Mouse (Mus musculus) liver, postnatal 0 days (tissue): Measurements from ENCODE around the gene Higd1a. TPM values are rescaled to one million over a fixed set of nuclear protein-coding genes. Genes with fewer than 3 reads are reported as not detected.

Source experiments
- ATAC-seq: fragments of 200-750 bp; cut with Nextera tagmentation; 2 replicates; pipeline ENCODE4 v1.8.0; 2017; ENCODE audit warnings: mild to moderate bottlenecking, moderate library complexity
- DNase-seq: peaks from one replicate; pipeline ENCODE4 v3.0.0-alpha.2; 2016
- H3K27ac ChIP-seq: fragments of 300-500 bp; sonication (generic); 2 replicates; pipeline ENCODE4 v1.5.1; 2014; ENCODE audit warnings: antibody characterized with exemption, moderate library complexity, mild to moderate bottlenecking, low read depth
- H3K27me3 ChIP-seq: fragments of 300-500 bp; sonication (generic); 2 replicates; pipeline ENCODE4 v1.6.1; 2014; ENCODE audit warnings: low read length, control low read depth, mixed read lengths; ENCODE audit not compliant: insufficient read depth
- H3K36me3 ChIP-seq: fragments of 300-500 bp; sonication (generic); replicated peaks from 2 replicates; pipeline ENCODE4 v1.6.1; 2014; ENCODE audit warnings: mild to moderate bottlenecking, control low read depth, low read length, moderate library complexity, mixed read lengths; ENCODE audit not compliant: insufficient read depth
- H3K4me1 ChIP-seq: fragments of 300-500 bp; sonication (generic); 2 replicates; pipeline ENCODE4 v1.6.1; 2014; ENCODE audit warnings: antibody characterized with exemption, mild to moderate bottlenecking, control low read depth; ENCODE audit not compliant: insufficient read depth
- H3K4me2 ChIP-seq: fragments of 300-500 bp; sonication (generic); 2 replicates; pipeline ENCODE4 v1.6.1; 2014; ENCODE audit warnings: low read depth, mild to moderate bottlenecking, low read length, moderate library complexity, mixed read lengths
- H3K4me3 ChIP-seq: fragments of 300-500 bp; sonication (generic); 2 replicates; pipeline ENCODE4 v1.5.1; 2014; ENCODE audit warnings: low read depth, low read length
- H3K9ac ChIP-seq: fragments of 300-500 bp; sonication (generic); replicated peaks from 2 replicates; pipeline ENCODE4 v1.6.1; 2014; ENCODE audit warnings: mild to moderate bottlenecking, moderate library complexity
- H3K9me3 ChIP-seq: fragments of 300-500 bp; sonication (generic); 2 replicates; pipeline ENCODE4 v1.6.1; 2016; ENCODE audit warnings: mild to moderate bottlenecking, control low read depth, low read length, mixed read lengths
- CTCF ChIP-seq: sonication (generic); IDR thresholded peaks from 2 replicates; pipeline ENCODE4 v1.5.1; 2016; ENCODE audit warnings: antibody characterized with exemption, low read depth
- EP300 ChIP-seq: IDR thresholded peaks from 2 replicates; pipeline ENCODE4 v1.6.1; 2016; ENCODE audit warnings: antibody characterized with exemption, low read depth, mild to moderate bottlenecking
- WGBS: fragments of 180-500 bp; shearing (Covaris S2); extraction: QIAGEN DNeasy Blood & Tissue Kit; methylation state at CpG from one replicate; pipeline ENCODE4 v1.1.7; 2014; ENCODE audit not compliant: insufficient replicate concordance; 5-methylcytosine and 5-hydroxymethylcytosine counted together
- polyA plus RNA-seq: library from polyadenylated mRNA; unstranded; fragments of >200 nt; fragmentation: Nextera tagmentation; extraction: Ambion mirVana; gene quantifications from 2 replicates; pipeline ENCODE4 v1.2.1, GENCODE M21; 2015

Higd1a gene
- polyA plus RNA-seq, result 126 and 134 TPM in 2 replicates

DNA sequence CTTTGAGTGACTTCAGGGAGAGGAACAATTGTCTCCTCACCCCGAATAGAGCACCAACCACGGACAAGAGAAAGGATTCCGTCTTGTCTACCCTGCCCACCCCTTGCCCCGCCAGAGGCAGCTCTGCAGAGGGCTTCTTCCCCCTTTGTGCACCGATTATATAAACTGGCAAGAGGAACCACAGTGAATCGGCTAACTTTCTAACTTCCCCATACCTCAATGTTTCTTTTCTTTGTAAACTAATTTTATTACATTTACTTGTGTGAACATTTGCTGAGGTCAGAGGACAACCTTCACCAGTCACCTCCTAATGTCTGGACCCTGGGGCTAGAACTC is at the start of gene Higd1a:
Gene Higd1a (minus strand): TSS at position 210 of the 336 bp plus-strand sequence.
- DNase-seq (no peak), ATAC-seq (no peak; the same call in 1 of the 2 replicates)
- peak within 1 kb of the TSS; percentile 97 for H3K4me2 ChIP-seq
- peaks cover 29% of the 10 kb centered on the region for H3K4me1 ChIP-seq
- H3K9me3 ChIP-seq, result no peaks in the 10 kb centered on the region
- H3K4me3 ChIP-seq, result peak within 1 kb of the TSS; percentile 93
- H3K27ac ChIP-seq, result peak within 1 kb of the TSS; percentile 96
- no peaks in the 10 kb centered on the region for H3K27me3 ChIP-seq
- 4% methylated on average over 6 of the region's 6 CpGs for WGBS
- TF ChIP-seq EP300 (no peak), CTCF (no peak)
- H3K9ac ChIP-seq, result peak within 1 kb of the TSS; percentile 96
- 0 out of 2 replicates have a peak, but pooled peaks cover 3% of the 10 kb centered on the region for H3K36me3 ChIP-seq

DNA sequence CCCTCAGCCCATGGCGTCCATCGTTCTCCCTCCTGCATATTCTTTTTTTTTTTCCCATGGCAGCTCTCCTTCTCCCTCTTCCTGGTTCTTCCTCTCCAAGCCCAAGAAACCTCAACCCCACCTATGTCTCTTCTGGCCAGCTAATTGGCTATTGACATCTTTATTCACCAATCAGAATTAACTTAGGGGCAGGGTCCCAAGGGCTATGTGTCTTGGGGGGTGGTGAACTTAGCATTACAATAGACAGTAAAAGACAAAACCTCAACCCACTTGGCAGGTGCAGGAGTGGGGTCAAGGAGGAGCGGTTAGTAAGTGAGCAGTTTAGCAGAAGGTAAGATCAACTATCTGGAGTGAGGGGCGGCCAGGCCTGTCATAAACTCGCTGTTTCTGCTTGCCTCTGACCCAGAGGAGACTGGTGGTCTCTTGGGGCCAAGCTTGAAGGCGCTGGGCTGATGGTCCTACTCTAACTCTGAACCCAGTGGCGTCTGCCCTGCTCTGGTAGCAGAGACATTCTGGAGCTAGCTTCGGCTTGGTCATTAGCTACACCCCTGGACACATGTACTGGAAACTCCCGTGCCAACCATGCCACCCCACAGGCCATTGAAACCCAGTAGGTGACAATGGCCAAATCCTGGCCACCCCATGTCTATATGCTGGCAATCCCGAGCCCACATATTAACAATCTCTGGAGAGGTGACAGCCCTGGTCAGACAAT is 49.4 kb upstream of the Higd1a start:
- TF ChIP-seq EP300, result no peak
- no peak for TF ChIP-seq CTCF
- H3K27me3 ChIP-seq, result no peaks in the 10 kb centered on the region
- DNase-seq, result no peak

DNA sequence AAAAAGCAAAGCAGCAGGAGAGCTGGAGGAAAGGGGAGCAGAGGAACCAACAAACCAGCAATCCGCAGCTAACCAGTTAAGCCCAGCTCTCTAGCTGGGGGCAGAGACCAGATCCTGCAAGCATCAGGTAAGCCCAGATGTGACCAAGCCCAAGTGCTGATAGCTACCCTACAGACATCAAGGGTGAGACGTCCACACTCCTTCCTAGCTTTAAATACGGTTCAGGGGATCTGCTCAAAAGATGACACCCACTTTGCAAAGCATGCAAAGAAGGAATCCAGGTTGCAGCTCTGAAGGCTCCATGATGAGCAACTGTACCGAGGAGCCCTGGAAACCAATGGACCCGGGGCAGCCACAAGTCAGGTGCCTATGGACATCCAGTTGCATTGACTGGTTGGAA is 48.3 kb upstream of the Higd1a start:
- peak overlapping the region; percentile 75 for H3K27ac ChIP-seq
- no peak overlapping the region for H3K4me3 ChIP-seq
- H3K9me3 ChIP-seq, result no peaks in the 10 kb centered on the region
- no peaks in the 10 kb centered on the region for H3K27me3 ChIP-seq
- no peak for TF ChIP-seq EP300
- TF ChIP-seq CTCF, result no peak
- ATAC-seq (no peak), DNase-seq (no peak)
- WGBS, result 77% methylated on average over 5 of the region's 5 CpGs
- no peak overlapping the region for H3K9ac ChIP-seq
- no peak overlapping the region for H3K4me2 ChIP-seq
- peaks cover 22% of the 10 kb centered on the region for H3K4me1 ChIP-seq
- H3K36me3 ChIP-seq, result no peaks in the 10 kb centered on the region

More for the DNA sequence above, 49.4 kb upstream of the Higd1a start:
- WGBS, result 76% methylated on average over 10 of the region's 10 CpGs
- ATAC-seq, result no peak
- no peak overlapping the region for H3K9ac ChIP-seq
- H3K4me3 ChIP-seq, result no peak overlapping the region
- no peaks in the 10 kb centered on the region for H3K36me3 ChIP-seq
- H3K9me3 ChIP-seq, result no peaks in the 10 kb centered on the region
- H3K4me2 ChIP-seq, result no peak overlapping the region
- peaks cover 26% of the 10 kb centered on the region for H3K4me1 ChIP-seq
- H3K27ac ChIP-seq, result no peak overlapping the region

DNA sequence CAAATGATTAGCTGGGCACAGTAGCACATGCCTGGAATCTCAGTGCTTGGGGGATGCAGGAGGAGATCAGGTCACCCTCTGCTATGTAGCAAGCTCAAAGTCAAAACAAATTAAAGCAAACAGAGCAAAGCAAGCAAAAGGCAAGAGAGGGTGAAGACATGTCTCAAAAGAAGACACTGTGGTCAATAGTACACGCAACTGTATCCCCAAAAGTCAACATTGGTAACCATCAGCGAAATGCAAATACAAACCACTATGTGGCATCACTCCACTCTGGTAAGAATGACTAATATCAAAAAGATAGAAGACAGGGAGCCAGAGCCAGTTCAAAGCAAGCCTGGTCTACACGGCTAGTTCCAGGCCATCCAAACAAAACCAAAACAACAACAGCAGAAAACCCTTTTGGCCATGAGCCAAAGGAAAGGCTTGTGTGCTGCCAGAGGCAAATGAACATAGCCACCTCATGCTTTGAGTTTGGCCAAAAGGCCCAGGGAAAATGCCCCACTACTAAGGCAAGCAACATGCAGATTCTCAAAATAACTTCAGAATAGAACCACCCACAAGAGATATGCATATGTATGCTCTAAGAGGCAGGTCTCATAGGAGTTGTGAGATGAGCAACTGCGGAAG is 47.5 kb upstream of the Higd1a start:
- Histone ChIP-seq H3K9me3 (no peaks in the 10 kb centered on the region), H3K27ac (peak overlapping the region; percentile 84), H3K36me3 (no peaks in the 10 kb centered on the region), H3K4me3 (no peak overlapping the region), H3K9ac (no peak overlapping the region), H3K4me1 (peaks cover 21% of the 10 kb centered on the region), H3K4me2 (no peak overlapping the region), H3K27me3 (no peaks in the 10 kb centered on the region)
- DNase-seq, result no peak
- TF ChIP-seq EP300, result peak; percentile 62
- TF ChIP-seq CTCF, result 0 out of 2 replicates have a peak, but pooled peaks have one; percentile 24
- 55% methylated on average over 4 of the region's 4 CpGs for WGBS
- peak; percentile 79 for ATAC-seq

DNA sequence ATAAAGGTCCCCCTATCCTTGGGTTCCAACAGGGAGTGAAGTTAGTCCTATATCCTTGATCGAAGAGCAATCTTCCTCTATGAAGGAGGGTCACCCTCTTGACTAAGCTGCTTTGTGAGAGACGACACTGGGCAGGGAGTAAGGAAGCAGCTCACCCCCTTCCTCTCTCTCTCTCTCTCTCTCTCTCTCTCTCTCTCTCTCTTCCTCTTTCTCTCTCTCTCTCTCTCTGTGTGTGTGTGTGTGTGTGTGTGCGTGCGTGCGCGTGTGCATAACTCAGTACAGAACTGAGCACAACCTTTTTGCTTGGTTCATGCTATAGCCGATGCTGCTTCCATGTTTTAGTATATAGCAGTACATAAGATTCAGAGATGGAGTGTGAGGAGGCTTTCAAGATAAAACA is 46.8 kb upstream of the Higd1a start:
- ATAC-seq, result no peak
- WGBS, result 72% methylated on average over 7 of the region's 7 CpGs
- H3K4me2 ChIP-seq, result no peak overlapping the region
- H3K27ac ChIP-seq, result peak overlapping the region; percentile 84
- H3K9ac ChIP-seq, result no peak overlapping the region
- no peaks in the 10 kb centered on the region for H3K27me3 ChIP-seq
- no peaks in the 10 kb centered on the region for H3K9me3 ChIP-seq
- no peak for DNase-seq
- TF ChIP-seq CTCF, result no peak
- TF ChIP-seq EP300, result no peak
- no peak overlapping the region for H3K4me3 ChIP-seq
- H3K4me1 ChIP-seq, result peaks cover 21% of the 10 kb centered on the region
- H3K36me3 ChIP-seq, result no peaks in the 10 kb centered on the region

DNA sequence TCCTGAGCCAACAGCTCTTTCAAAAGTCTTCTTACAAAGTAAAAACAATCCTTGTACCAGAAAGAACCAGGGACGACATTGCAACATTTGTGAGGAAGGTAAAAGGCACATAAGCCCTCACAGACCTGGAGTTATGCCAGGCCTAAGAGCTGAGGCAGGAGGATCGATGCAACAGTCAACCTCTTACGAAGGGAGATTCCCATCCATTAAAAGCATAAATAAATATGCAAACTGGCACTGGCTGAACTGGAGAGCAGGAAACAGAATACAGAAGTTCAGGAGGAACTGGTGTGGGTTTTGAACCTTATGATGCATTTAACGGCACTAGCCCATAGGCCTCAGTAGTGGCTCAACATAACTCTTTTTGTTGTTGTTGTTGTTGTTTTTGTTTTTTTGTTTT is 46.2 kb upstream of the Higd1a start:
- DNase-seq (peak; percentile 35), ATAC-seq (peak; percentile 20)
- WGBS, result 49% methylated on average over 4 of the region's 4 CpGs
- Histone ChIP-seq H3K4me1 (peaks cover 21% of the 10 kb centered on the region), H3K27me3 (no peaks in the 10 kb centered on the region), H3K36me3 (no peaks in the 10 kb centered on the region), H3K9ac (no peak overlapping the region), H3K9me3 (no peaks in the 10 kb centered on the region), H3K4me3 (no peak overlapping the region), H3K27ac (peak overlapping the region; percentile 84), H3K4me2 (no peak overlapping the region)
- peak; percentile 36; the same call in 1 of the 2 replicates for TF ChIP-seq EP300
- no peak for TF ChIP-seq CTCF
